Mouse (Mus musculus): ENCODE measurements at regions not wholly inside any gene's neighbourhood (a gene's known extent, or its start where the extent isn't known, plus 50 kb on each side); places are given as distances from the start of the nearest gene placed in this dataset.
A peak's percentile ranks its signal among the peaks of the same experiment; 100 is the strongest.

- intact Hi-C loops (cut with DNase I) = no loop called here
These were observed 225.3 kb upstream of the Lyplal1 start for GRCm38 (mm10) chr1:186342391-186342790.

GRCm38 (mm10) chr1:186341878-186342277 is 224.8 kb upstream of the Lyplal1 start:
- no peak for DNase-seq (ENCODE audit: low spot score in 2 of 2)
- intact Hi-C loops (cut with DNase I) = no loop called here

More at GRCm38 (mm10) chr1:186342391-186342790, 225.3 kb upstream of the Lyplal1 start:
- no peak for DNase-seq (ENCODE audit: low spot score in 2 of 2)

- intact Hi-C loops (cut with DNase I) = no loop called here
- no peak for DNase-seq (ENCODE audit: low spot score in 2 of 2)
These were observed 223.6 kb upstream of the Lyplal1 start for GRCm38 (mm10) chr1:186340701-186341100.

- no peak for DNase-seq (ENCODE audit: low spot score in 2 of 2)
- intact Hi-C loops (cut with DNase I) = no loop called here
These were observed 200.2 kb upstream of the Lyplal1 start for GRCm38 (mm10) chr1:186317285-186317684.

GRCm38 (mm10) chr1:186314180-186314579 is 197.1 kb upstream of the Lyplal1 start:
- DNase-seq (ENCODE audit: low spot score in 2 of 2) = no peak
- intact Hi-C loops (cut with DNase I) = no loop called here

- intact Hi-C loops (cut with DNase I) = no loop called here
- DNase-seq (ENCODE audit: low spot score in 2 of 2) = no peak
These were observed 195.6 kb upstream of the Lyplal1 start for GRCm38 (mm10) chr1:186312698-186313097.

GRCm38 (mm10) chr1:186312008-186312407 is 194.9 kb upstream of the Lyplal1 start:
- DNase-seq (ENCODE audit: low spot score in 2 of 2) = no peak
- intact Hi-C loops (cut with DNase I) = no loop called here

- no peak for DNase-seq (ENCODE audit: low spot score in 2 of 2)
- intact Hi-C loops (cut with DNase I) = no loop called here
These were observed 190.5 kb upstream of the Lyplal1 start for GRCm38 (mm10) chr1:186307627-186308026.

- intact Hi-C loops (cut with DNase I) = no loop called here
- no peak for DNase-seq (ENCODE audit: low spot score in 2 of 2)
These were observed 180.4 kb upstream of the Lyplal1 start for GRCm38 (mm10) chr1:186297464-186297863.

GRCm38 (mm10) chr1:186295201-186295600 is 178.1 kb upstream of the Lyplal1 start:
- no peak for DNase-seq (ENCODE audit: low spot score in 2 of 2)

GRCm38 (mm10) chr1:186294635-186295034 is 177.5 kb upstream of the Lyplal1 start:
- intact Hi-C loops (cut with DNase I) = no loop called here
- no peak for DNase-seq (ENCODE audit: low spot score in 2 of 2)

More at GRCm38 (mm10) chr1:186295201-186295600, 178.1 kb upstream of the Lyplal1 start:
- intact Hi-C loops (cut with DNase I) = no loop called here

- intact Hi-C loops (cut with DNase I) = no loop called here
- no peak for DNase-seq (ENCODE audit: low spot score in 2 of 2)
These were observed 172.0 kb upstream of the Lyplal1 start for GRCm38 (mm10) chr1:186289117-186289516.

- DNase-seq (ENCODE audit: low spot score in 2 of 2) = no peak
- intact Hi-C loops (cut with DNase I) = no loop called here
These were observed 170.7 kb upstream of the Lyplal1 start for GRCm38 (mm10) chr1:186287831-186288230.

- no peak for DNase-seq (ENCODE audit: low spot score in 2 of 2)
- intact Hi-C loops (cut with DNase I) = no loop called here
These were observed 169.3 kb upstream of the Lyplal1 start for GRCm38 (mm10) chr1:186286401-186286800.

GRCm38 (mm10) chr1:186277981-186278634 is 161.0 kb upstream of the Lyplal1 start:
- no peak for DNase-seq (ENCODE audit: low spot score in 2 of 2)
- intact Hi-C loops (cut with DNase I) = no loop called here

- no peak for DNase-seq (ENCODE audit: low spot score in 2 of 2)
- intact Hi-C loops (cut with DNase I) = no loop called here
These were observed 154.3 kb upstream of the Lyplal1 start for GRCm38 (mm10) chr1:186271436-186271835.

- no peak for DNase-seq (ENCODE audit: low spot score in 2 of 2)
- intact Hi-C loops (cut with DNase I) = no loop called here
These were observed 150.2 kb upstream of the Lyplal1 start for GRCm38 (mm10) chr1:186267317-186267716.

- no peak for DNase-seq (ENCODE audit: low spot score in 2 of 2)
- intact Hi-C loops (cut with DNase I) = no loop called here
These were observed 147.5 kb upstream of the Lyplal1 start for GRCm38 (mm10) chr1:186264639-186265038.

GRCm38 (mm10) chr1:186263955-186264354 is 146.8 kb upstream of the Lyplal1 start:
- intact Hi-C loops (cut with DNase I) = no loop called here
- no peak for DNase-seq (ENCODE audit: low spot score in 2 of 2)

- intact Hi-C loops (cut with DNase I) = no loop called here
- no peak for DNase-seq (ENCODE audit: low spot score in 2 of 2)
These were observed 146.1 kb upstream of the Lyplal1 start for GRCm38 (mm10) chr1:186263196-186263595.

- no peak for DNase-seq (ENCODE audit: low spot score in 2 of 2)
- intact Hi-C loops (cut with DNase I) = no loop called here
These were observed 144.9 kb upstream of the Lyplal1 start for GRCm38 (mm10) chr1:186262040-186262439.

- intact Hi-C loops (cut with DNase I) = no loop called here
- peak; percentile 26 to 28 for DNase-seq (ENCODE audit: low spot score in 2 of 2)
These were observed 144.3 kb upstream of the Lyplal1 start for GRCm38 (mm10) chr1:186261326-186261833.
